Mouse (Mus musculus): ENCODE data around the gene Ubl3.

DNA sequence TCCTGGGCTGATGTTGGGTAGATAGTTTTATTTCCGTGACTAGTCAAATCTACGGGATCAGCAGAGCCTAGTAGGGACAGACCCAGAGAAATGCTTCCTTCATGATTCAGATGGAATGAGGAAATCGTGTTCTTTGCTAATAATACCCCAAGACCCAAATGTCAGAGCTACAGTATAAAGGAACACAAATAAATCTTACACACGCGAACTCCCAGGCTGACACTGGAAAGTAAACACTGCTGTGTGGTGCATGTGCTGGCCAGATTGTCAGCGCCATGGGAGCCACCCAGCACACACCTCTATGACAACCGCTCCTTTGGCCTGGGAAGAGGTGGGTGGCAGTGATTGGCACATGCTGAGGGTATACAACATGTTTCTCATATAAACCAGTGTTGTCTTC, 88.1 kb downstream of the Ubl3 start:
- TF ChIP-seq POLR2A (IDR thresholded peaks at IDR 0.05; ENCODE audit: borderline replicate concordance, insufficient read depth, low read length) (no peak), CTCF (IDR thresholded peaks at IDR 0.05; ENCODE audit: borderline replicate concordance, insufficient read depth, low read depth, low read length) (no peak)

Measured in cerebellum, adult 2 months (tissue).